Mouse (Mus musculus) MEL (cell line): ENCODE data around the gene Htr1b. TPM values are rescaled to one million over a fixed set of nuclear protein-coding genes. Genes with fewer than 3 reads are reported as not detected.

ENCODE experiments used
- DNase-seq: peaks from one replicate; pipeline ENCODE4 v3.0.0; 2011; ENCODE audit warnings: low read depth, low spot score
- H3K27ac ChIP-seq: 2 replicates; pipeline ENCODE4 v1.5.1; 2012; ENCODE audit warnings: low read depth, mild to moderate bottlenecking, control low read depth, low read length, moderate library complexity; ENCODE audit not compliant: control insufficient read depth
- H3K27me3 ChIP-seq, 2 experiments: fragments of 150-350 bp in 1 of 2; sonication (generic) in 1 of 2; 2 replicates each; pipeline ENCODE4 v1.6.1; 2012; ENCODE audit warnings: low read length in 2 of 2, mild to moderate bottlenecking in 2 of 2, improper control_type of control experiment in 1 of 2, moderate library complexity in 1 of 2; ENCODE audit not compliant: insufficient read depth in 2 of 2, control insufficient read depth in 1 of 2
- H3K36me3 ChIP-seq, 2 experiments: 2 replicates each; pipeline ENCODE4 v1.6.1; 2012 to 2014; ENCODE audit warnings: low read length in 2 of 2, improper control_type of control experiment in 1 of 2, inconsistent platforms in 1 of 2, mild to moderate bottlenecking in 1 of 2; ENCODE audit not compliant: insufficient read depth in 2 of 2, control insufficient read depth in 1 of 2
- H3K4me1 ChIP-seq, 2 experiments: fragments of 150-350 bp in 1 of 2; sonication (generic) in 1 of 2; 2 replicates each; pipeline ENCODE4 v1.6.1; 2012; ENCODE audit warnings: low read length in 2 of 2, improper control_type of control experiment in 1 of 2, mild to moderate bottlenecking in 1 of 2; ENCODE audit not compliant: insufficient read depth in 2 of 2, control insufficient read depth in 1 of 2
- H3K4me3 ChIP-seq, 2 experiments: fragments of 150-350 bp in 1 of 2; sonication (generic) in 1 of 2; 2 replicates each; pipeline ENCODE4 v1.5.1; 2012; ENCODE audit warnings: low read depth in 2 of 2, low read length in 2 of 2, mild to moderate bottlenecking in 2 of 2, moderate library complexity in 2 of 2, control low read depth in 1 of 2, improper control_type of control experiment in 1 of 2; ENCODE audit not compliant: control insufficient read depth in 1 of 2, insufficient read depth in 1 of 2
- H3K79me2 ChIP-seq: 2 replicates; pipeline ENCODE4 v1.6.1; 2012; ENCODE audit warnings: mild to moderate bottlenecking, low read length, moderate library complexity; ENCODE audit not compliant: control insufficient read depth, poor library complexity, insufficient read depth
- H3K9ac ChIP-seq: 2 replicates; pipeline ENCODE4 v1.6.1; 2012; ENCODE audit warnings: low read depth, mild to moderate bottlenecking, control low read depth, low read length, moderate library complexity; ENCODE audit not compliant: control insufficient read depth, poor library complexity, severe bottlenecking
- H3K9me3 ChIP-seq: fragments of 150-350 bp; sonication (generic); replicated peaks from 2 replicates; pipeline ENCODE4 v1.6.1; 2012; ENCODE audit warnings: mild to moderate bottlenecking, low read length, improper control_type of control experiment, moderate library complexity; ENCODE audit not compliant: insufficient read depth
- CHD2 ChIP-seq: IDR thresholded peaks from 2 replicates; pipeline ENCODE4 v1.6.1; 2011; ENCODE audit warnings: low read length, improper control_type of control experiment
- ETS1 ChIP-seq: IDR thresholded peaks from 2 replicates; pipeline ENCODE4 v1.6.1; 2012; ENCODE audit warnings: low read depth, mild to moderate bottlenecking, inconsistent platforms, low read length, improper control_type of control experiment, moderate library complexity
- GATA1 ChIP-seq: IDR thresholded peaks from 2 replicates; pipeline ENCODE4 v1.6.1; 2011; ENCODE audit warnings: low read depth, low read length, improper control_type of control experiment
- KAT2A ChIP-seq: conservative IDR thresholded peaks from 2 replicates; pipeline ENCODE4 v1.6.1; 2012; ENCODE audit warnings: low read depth, low read length, improper control_type of control experiment, inconsistent platforms
- MAFK ChIP-seq: IDR thresholded peaks from 2 replicates; pipeline ENCODE4 v1.6.1; 2011; ENCODE audit warnings: low read depth, mild to moderate bottlenecking, low read length, improper control_type of control experiment, borderline replicate concordance
- MAX ChIP-seq: IDR thresholded peaks from 2 replicates; pipeline ENCODE4 v1.6.1; 2011; ENCODE audit warnings: low read length, improper control_type of control experiment
- MEF2A ChIP-seq: IDR thresholded peaks from 2 replicates; pipeline ENCODE4 v1.6.1; 2014; ENCODE audit warnings: low read depth, mild to moderate bottlenecking, inconsistent platforms, low read length, improper control_type of control experiment; ENCODE audit not compliant: poor library complexity, insufficient replicate concordance, severe bottlenecking; ENCODE audit errors: extremely low read depth
- MXI1 ChIP-seq: IDR thresholded peaks from 2 replicates; pipeline ENCODE4 v1.6.1; 2011; ENCODE audit warnings: mild to moderate bottlenecking, low read depth, low read length, improper control_type of control experiment
- POLR2A ChIP-seq, 2 experiments: IDR thresholded peaks; 2 replicates each; pipeline ENCODE4 v1.6.1; 2011 to 2012; ENCODE audit warnings: low read length in 2 of 2, mild to moderate bottlenecking in 2 of 2, control low read depth in 1 of 2, improper control_type of control experiment in 1 of 2, low read depth in 1 of 2, moderate library complexity in 1 of 2; ENCODE audit not compliant: control insufficient read depth in 1 of 2, insufficient read depth in 1 of 2, poor library complexity in 1 of 2
- POLR2AphosphoS2 ChIP-seq: IDR thresholded peaks from 2 replicates; pipeline ENCODE4 v1.6.1; 2011; ENCODE audit warnings: low read length, improper control_type of control experiment
- RAD21 ChIP-seq: IDR thresholded peaks from 2 replicates; pipeline ENCODE4 v1.6.1; 2011; ENCODE audit warnings: mild to moderate bottlenecking, low read depth, low read length, improper control_type of control experiment
- RCOR1 ChIP-seq: IDR thresholded peaks from 2 replicates; pipeline ENCODE4 v1.6.1; 2012; ENCODE audit warnings: low read depth, mild to moderate bottlenecking, inconsistent platforms, low read length, improper control_type of control experiment
- SMC3 ChIP-seq: IDR thresholded peaks from 2 replicates; pipeline ENCODE4 v1.6.1; 2011; ENCODE audit warnings: low read depth, low read length, improper control_type of control experiment
- TCF12 ChIP-seq: IDR thresholded peaks from 2 replicates; pipeline ENCODE4 v1.6.1; 2014; ENCODE audit warnings: low read depth, mild to moderate bottlenecking, inconsistent platforms, low read length, improper control_type of control experiment, moderate library complexity
- polyA plus RNA-seq, 2 experiments: library from polyadenylated mRNA; stranded (reverse) in 1 of 2; unstranded in 1 of 2; fragments of >175 nt in 1 of 2; fragments of >200 nt in 1 of 2; gene quantifications; 2 replicates each; pipeline versions ENCODE4 v1.2.1 to v1.2.4; 2012; ENCODE audit warnings: low replicate concordance in 2 of 2, low read depth in 1 of 2; ENCODE audit not compliant: insufficient read length in 2 of 2, insufficient read depth in 1 of 2, missing spikeins in 1 of 2
- total RNA-seq: library from RNA; depleted of rRNA; stranded (reverse); fragments of 300-350 nt; gene quantifications from 2 replicates; pipeline ENCODE4 v1.2.3, GENCODE M21; 2012; rRNA removed

Gene Htr1b
- total and polyA plus RNA-seq, 3 experiments = not detected

DNA sequence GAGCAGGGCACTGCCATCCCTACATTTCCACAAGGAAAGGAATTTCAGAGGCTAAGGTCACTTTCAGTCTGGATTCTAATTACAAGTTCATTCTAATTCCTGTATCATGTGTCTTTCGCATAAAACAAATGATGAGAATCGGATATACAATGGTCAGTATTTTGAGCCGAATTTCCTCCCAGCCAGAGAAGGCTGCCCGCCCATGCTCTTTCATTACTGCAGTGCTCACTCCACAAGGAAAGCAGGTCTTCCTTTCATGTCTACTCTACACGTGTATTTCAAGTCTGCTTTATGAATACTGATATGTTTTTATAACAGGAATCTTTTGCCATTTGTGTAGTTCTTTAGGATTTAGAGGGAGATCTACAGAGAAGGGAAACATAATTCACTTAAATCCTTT, 10.8 kb downstream of the Htr1b start:
- Histone ChIP-seq H3K27me3 (no peaks in the 10 kb centered on the region), H3K27ac (no peak overlapping the region), H3K79me2 (no peaks in the 10 kb centered on the region), H3K9me3 (no peaks in the 10 kb centered on the region), H3K4me3 (no peak overlapping the region), H3K4me1 (peaks cover 0 to 2% of the 10 kb centered on the region in 2 experiments), H3K9ac (no peak overlapping the region), H3K36me3 (peaks cover 0 to 3% of the 10 kb centered on the region in 2 experiments; a peak in 2 of 4 replicates)
- TF ChIP-seq SMC3 (no peak), POLR2AphosphoS2 (no peak), MEF2A (no peak), MXI1 (no peak), KAT2A (no peak), TCF12 (no peak), POLR2A (IDR thresholded peaks at IDR 0.05; ENCODE audit: control insufficient read depth in 1 of 2, insufficient read depth in 1 of 2, low read depth in 1 of 2, low read length in 2 of 2, poor library complexity in 1 of 2) (no peak), GATA1 (no peak), MAX (no peak), MAFK (no peak)
- no peak for DNase-seq

GRCm38 (mm10) chr9:81611022-81611421, 22.6 kb downstream of the Htr1b start:
- no peak for DNase-seq
- TF ChIP-seq MEF2A (no peak), CHD2 (no peak), SMC3 (no peak), RCOR1 (no peak), ETS1 (no peak), RAD21 (no peak)
- TF ChIP-seq, all 39 proteins: peak for 0

More at GRCm38 (mm10) chr9:81611022-81611421, 22.6 kb downstream of the Htr1b start:
- Histone ChIP-seq H3K27me3 (no peaks in the 10 kb centered on the region), H3K36me3 (no peaks in the 10 kb centered on the region), H3K4me3 (no peak overlapping the region), H3K79me2 (no peaks in the 10 kb centered on the region), H3K9me3 (no peaks in the 10 kb centered on the region), H3K27ac (no peak overlapping the region), H3K9ac (no peak overlapping the region), H3K4me1 (no peaks in the 10 kb centered on the region)

Other genes starting within 250 kb of the Htr1b start
- gene Mei4, start 229.8 kb upstream of the Htr1b start, total RNA-seq = not detected in 2 replicates
- not detected for gene Mei4, start 229.8 kb upstream of the Htr1b start, polyA plus RNA-seq